Mouse (Mus musculus): ENCODE data around the gene Ifit1bl1. TPM values are rescaled to one million over a fixed set of nuclear protein-coding genes. Genes with fewer than 3 reads are reported as not detected.

Ifit1bl1 gene
- polyA plus RNA-seq (2021; fragmentation: Nextera tagmentation), result 3.1 and 4.2 TPM in 2 replicates
- long read RNA-seq, experiment 1, partial matches to known transcripts, result 22 of 22 reads
- long read RNA-seq, experiment 1, other reads (novel, unspliced or antisense), result 0 of 22 reads
- long read RNA-seq, experiment 2, partial matches to known transcripts, result 0 of 7 reads
- long read RNA-seq, experiment 2, other reads (novel, unspliced or antisense), result 6 of 7 reads

DNA sequence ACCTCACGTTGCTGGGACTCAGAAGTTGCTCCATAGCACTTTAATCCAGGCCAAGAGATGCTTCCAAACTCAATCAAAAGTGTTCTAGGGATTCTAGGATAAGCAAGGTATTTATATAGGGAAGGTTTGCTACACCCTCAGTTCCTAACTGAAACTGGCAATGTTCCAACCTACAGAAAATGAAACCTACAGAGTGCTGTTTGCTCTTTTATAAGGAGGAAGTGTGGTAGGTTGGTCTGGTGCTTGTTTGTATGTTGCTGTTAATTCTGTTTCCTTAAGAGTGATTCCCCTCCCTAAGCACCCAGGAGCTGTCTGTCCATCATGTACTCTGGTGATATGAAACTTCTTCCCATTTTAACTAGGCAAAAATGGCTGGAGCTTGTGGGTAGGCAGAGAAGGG is at the start of gene Ifit1bl1:
TSS of gene Ifit1bl1 (minus strand) at position 69 of the 400 bp plus-strand sequence.

DNA sequence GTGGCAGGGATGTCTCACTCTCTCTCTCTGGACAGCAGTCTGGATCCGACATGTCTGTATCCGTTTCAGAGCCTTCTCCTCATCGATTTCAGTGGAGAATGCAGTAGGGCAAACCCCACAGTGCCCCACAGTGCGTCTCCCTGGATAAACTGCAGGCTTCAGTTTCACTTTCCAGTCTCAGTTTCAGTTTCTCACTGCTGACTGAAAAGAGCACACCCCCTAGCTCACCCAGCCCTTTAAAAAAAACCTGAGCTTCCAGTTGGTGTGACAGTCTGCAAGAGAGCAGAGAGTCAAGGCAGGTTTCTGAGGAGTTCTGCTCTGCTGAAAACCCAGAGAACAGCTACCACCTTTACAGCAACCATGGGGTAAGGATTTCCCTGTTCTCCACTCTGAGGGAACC is 38.9 kb upstream of the Ifit1bl1 start, which contains the start of the genes Ifit1bl2 and Ifit1:
TSS of gene Ifit1bl2 (minus strand) at position 121 of the 400 bp plus-strand sequence.
TSS of gene Ifit1 (plus strand) at position 249 of the 400 bp plus-strand sequence.

DNA sequence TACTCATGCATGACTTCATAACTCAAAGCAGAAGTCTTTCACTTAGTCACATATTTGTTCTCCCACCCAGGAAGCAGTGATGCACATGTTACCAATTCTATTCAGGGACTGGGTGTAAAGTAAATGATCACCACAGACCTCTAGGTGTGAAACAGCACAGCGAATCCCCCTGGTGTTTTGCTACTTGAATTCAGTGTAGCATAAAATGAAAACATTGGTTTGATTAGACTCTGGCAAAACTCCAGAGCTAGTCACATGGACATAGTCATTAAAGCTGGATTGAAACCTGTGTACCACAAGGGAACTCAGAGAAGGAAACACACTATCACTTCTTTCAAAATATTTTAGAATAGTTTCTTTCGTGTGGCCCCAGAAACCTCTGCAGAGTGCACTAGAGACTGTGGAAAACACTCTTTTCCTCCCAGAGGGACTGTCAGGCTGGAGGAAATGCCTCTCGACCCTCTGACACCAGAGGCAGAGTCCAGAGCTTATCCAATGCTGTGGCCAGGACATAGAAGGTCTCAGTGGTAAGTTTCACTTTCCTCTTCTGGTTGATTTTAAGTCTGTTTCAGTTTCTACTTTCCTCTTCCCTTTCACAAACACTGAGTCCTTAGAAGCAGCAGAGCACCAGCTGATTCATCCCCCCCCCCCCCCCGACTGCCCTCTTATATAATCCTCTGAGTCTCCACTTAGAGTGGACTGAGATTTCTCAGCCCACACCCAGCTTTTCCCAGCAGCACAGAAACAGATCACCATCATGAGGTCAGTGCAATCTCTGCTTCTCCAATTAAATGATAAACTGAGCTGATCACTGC is 5.7 kb upstream of the Ifit1bl1 start, which contains the start of gene Ifit3b:
TSS of gene Ifit3b (plus strand) at position 734 of the 815 bp plus-strand sequence.

DNA sequence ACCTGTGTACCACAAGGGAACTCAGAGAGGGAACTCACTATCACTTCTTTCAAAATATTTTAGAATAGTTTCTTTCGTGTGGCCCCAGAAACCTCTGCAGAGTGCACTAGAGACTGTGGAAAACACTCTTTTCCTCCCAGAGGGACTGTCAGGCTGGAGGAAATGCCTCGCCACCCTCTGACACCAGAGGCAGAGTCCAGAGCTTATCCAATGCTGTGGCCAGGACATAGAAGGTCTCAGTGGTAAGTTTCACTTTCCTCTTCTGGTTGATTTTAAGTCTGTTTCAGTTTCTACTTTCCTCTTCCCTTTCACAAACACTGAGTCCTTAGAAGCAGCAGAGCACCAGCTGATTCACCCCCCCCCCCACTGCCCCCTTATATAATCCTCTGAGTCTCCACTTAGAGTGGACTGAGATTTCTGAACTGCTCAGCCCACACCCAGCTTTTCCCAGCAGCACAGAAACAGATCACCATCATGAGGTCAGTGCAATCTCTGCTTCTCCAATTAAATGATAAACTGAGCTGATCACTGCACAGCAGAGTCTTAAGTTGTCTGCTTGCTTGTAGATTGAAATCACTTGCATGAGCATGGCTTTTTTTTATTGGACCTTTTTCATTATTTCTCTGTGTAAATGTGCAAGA is 18.5 kb downstream of the Ifit1bl1 start, which contains the start of gene Ifit3:
TSS of gene Ifit3 (plus strand) at position 406 of the 641 bp plus-strand sequence.

DNA sequence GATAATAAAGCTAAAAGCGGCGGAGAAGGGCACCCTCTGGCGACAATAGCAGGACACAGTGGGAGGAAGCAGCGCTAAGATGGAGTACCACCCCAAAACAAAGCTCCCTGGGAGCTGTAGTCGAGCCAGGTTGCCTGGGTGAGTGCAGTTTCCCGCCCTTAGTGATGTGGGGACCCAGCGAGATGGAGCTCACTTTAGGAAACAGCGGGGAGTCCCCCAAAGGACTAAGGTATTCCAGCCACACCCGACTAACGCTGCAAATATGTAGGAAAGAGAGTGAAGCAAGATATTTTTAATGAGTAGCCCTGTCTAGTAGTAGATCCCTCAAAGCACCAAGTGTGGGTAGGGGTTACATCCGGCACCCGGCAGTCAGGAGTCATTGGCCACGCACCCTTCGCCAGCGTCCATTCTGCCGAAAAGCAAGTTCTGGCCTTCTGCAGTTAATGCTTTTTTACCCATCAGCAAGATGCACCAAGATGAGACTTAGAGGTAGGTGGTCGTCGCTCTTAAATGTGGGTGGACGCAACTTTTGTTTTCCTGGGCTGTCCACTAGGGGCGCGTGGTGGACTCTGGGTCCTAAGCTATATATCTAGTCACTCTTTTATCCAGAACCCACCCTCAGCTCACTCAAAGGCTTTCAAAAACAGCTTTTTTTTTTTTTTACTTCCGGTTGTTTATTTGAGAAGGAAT is 51.1 kb downstream of the Ifit1bl1 start, which contains the start of gene Ifit2:
TSS of gene Ifit2 (plus strand) at position 161 of the 690 bp plus-strand sequence.

Other genes starting within 250 kb of the Ifit1bl1 start
- 0.75 and 0.87 TPM in 2 replicates for gene Ch25h, start 126.8 kb downstream of the Ifit1bl1 start, polyA plus RNA-seq (2021; fragmentation: Nextera tagmentation)
- 11.2 TPM in 2 replicates for gene Lipa, start 74.5 kb downstream of the Ifit1bl1 start, polyA plus RNA-seq (2021; fragmentation: Nextera tagmentation)
- 3.3 and 4.4 TPM in 2 replicates for gene Ifit2, start 51.3 kb downstream of the Ifit1bl1 start, polyA plus RNA-seq (2021; fragmentation: Nextera tagmentation)
- gene Ifit3, start 18.4 kb downstream of the Ifit1bl1 start, polyA plus RNA-seq (2021; fragmentation: Nextera tagmentation), result 15.9 and 26.3 TPM in 2 replicates
- gene Ifit3b, start 6.0 kb upstream of the Ifit1bl1 start, polyA plus RNA-seq (2021; fragmentation: Nextera tagmentation), result 6.3 and 9.0 TPM in 2 replicates
- 0.68 and 0.70 TPM in 2 replicates for gene Ifit1bl2, start 38.8 kb upstream of the Ifit1bl1 start, polyA plus RNA-seq (2021; fragmentation: Nextera tagmentation)
- gene Ifit1, start 38.9 kb upstream of the Ifit1bl1 start, polyA plus RNA-seq (2021; fragmentation: Nextera tagmentation), result 2.2 and 3.4 TPM in 2 replicates
- 0.53 and 0.66 TPM in 2 replicates for gene Slc16a12, start 145.3 kb upstream of the Ifit1bl1 start, polyA plus RNA-seq (2021; fragmentation: Nextera tagmentation)

Measured in left cerebral cortex, adult 6 months (tissue).